Mouse (Mus musculus): ENCODE measurements around the gene Ctdnep1. TPM values are rescaled to one million over a fixed set of nuclear protein-coding genes. Genes with fewer than 3 reads are reported as not detected.

The Ctdnep1 gene
- total RNA-seq (2021) = 100 to 1,000 TPM; 111 to 121 TPM
- long read RNA-seq, experiment 1, transcript Ctdnep1-201 (8 exons, 1,627 nt) = major isoform, 11 of 22 reads
- long read RNA-seq, experiment 1, partial matches to known transcripts = 5 of 22 reads
- long read RNA-seq, experiment 1, other reads (novel, unspliced or antisense) = 6 of 22 reads
- long read RNA-seq, experiment 2, transcript Ctdnep1-201 (8 exons, 1,627 nt) = major isoform, 21 of 27 reads
- long read RNA-seq, experiment 2, partial matches to known transcripts = 6 of 27 reads
- long read RNA-seq, experiment 2, other reads (novel, unspliced or antisense) = 0 of 27 reads

GRCm38 (mm10) chr11:69981141-69981762 lies at the start of gene Ctdnep1:
Gene Ctdnep1, plus strand, starts transcription at chr11:69981156.
- DNase-seq (ENCODE audit: low spot score in 2 of 2) = peak in 1 of 2 experiments; percentile 43

- no peak for DNase-seq (ENCODE audit: low spot score in 2 of 2)
Observed at GRCm38 (mm10) chr11:69931769-69932168, 49.2 kb upstream of the Ctdnep1 start.

GRCm38 (mm10) chr11:69932254-69932653 lies 48.7 kb upstream of the Ctdnep1 start:
- no peak for DNase-seq (ENCODE audit: low spot score in 2 of 2)

- no peak for DNase-seq (ENCODE audit: low spot score in 2 of 2)
Observed at GRCm38 (mm10) chr11:69933066-69933465, 47.9 kb upstream of the Ctdnep1 start.

- peak; percentile 85 to 96 for DNase-seq (ENCODE audit: low spot score in 2 of 2)
Observed at GRCm38 (mm10) chr11:69934169-69934568, 46.8 kb upstream of the Ctdnep1 start.

GRCm38 (mm10) chr11:69934681-69935080 lies 46.3 kb upstream of the Ctdnep1 start:
- DNase-seq (ENCODE audit: low spot score in 2 of 2) = no peak

- peak; percentile 84 to 88 for DNase-seq (ENCODE audit: low spot score in 2 of 2)
Observed at GRCm38 (mm10) chr11:69935137-69935879, 45.6 kb upstream of the Ctdnep1 start, which contains the start of gene Ybx2. Gene Ybx2, plus strand, starts transcription at chr11:69935796.

- no peak for DNase-seq (ENCODE audit: low spot score in 2 of 2)
Observed at GRCm38 (mm10) chr11:69936156-69936555, 44.8 kb upstream of the Ctdnep1 start.

GRCm38 (mm10) chr11:69936714-69937347 lies 44.1 kb upstream of the Ctdnep1 start:
- DNase-seq (ENCODE audit: low spot score in 2 of 2) = no peak

GRCm38 (mm10) chr11:69937385-69937784 lies 43.6 kb upstream of the Ctdnep1 start:
- no peak for DNase-seq (ENCODE audit: low spot score in 2 of 2)

GRCm38 (mm10) chr11:69937834-69938233 lies 43.1 kb upstream of the Ctdnep1 start:
- DNase-seq (ENCODE audit: low spot score in 2 of 2) = no peak

- DNase-seq (ENCODE audit: low spot score in 2 of 2) = no peak
Observed at GRCm38 (mm10) chr11:69938401-69938979, 42.5 kb upstream of the Ctdnep1 start.

- DNase-seq (ENCODE audit: low spot score in 2 of 2) = no peak
Observed at GRCm38 (mm10) chr11:69939181-69939580, 41.8 kb upstream of the Ctdnep1 start.

GRCm38 (mm10) chr11:69939731-69940130 lies 41.2 kb upstream of the Ctdnep1 start:
- no peak for DNase-seq (ENCODE audit: low spot score in 2 of 2)

- DNase-seq (ENCODE audit: low spot score in 2 of 2) = no peak
Observed at GRCm38 (mm10) chr11:69940962-69941361, 40.0 kb upstream of the Ctdnep1 start.

GRCm38 (mm10) chr11:69945216-69945615 lies 35.7 kb upstream of the Ctdnep1 start:
- DNase-seq (ENCODE audit: low spot score in 2 of 2) = no peak

GRCm38 (mm10) chr11:69945997-69946891 lies 34.7 kb upstream of the Ctdnep1 start:
- DNase-seq (ENCODE audit: low spot score in 2 of 2) = no peak

- DNase-seq (ENCODE audit: low spot score in 2 of 2) = no peak
Observed at GRCm38 (mm10) chr11:69947337-69948065, 33.5 kb upstream of the Ctdnep1 start.

- DNase-seq (ENCODE audit: low spot score in 2 of 2) = no peak
Observed at GRCm38 (mm10) chr11:69948066-69948762, 32.7 kb upstream of the Ctdnep1 start, which contains the start of gene Slc2a4. Gene Slc2a4, minus strand, starts transcription at chr11:69948188.
